Mouse (Mus musculus) G1E-ER4 (cell line): ENCODE data around the gene Mrc1. TPM values are rescaled to one million over a fixed set of nuclear protein-coding genes. Genes with fewer than 3 reads are reported as not detected.

Experiments
- GATA1 ChIP-seq: IDR thresholded peaks from one replicate; pipeline ENCODE4 v1.8.0; 2012; ENCODE audit warnings: low read length, inconsistent platforms
- polyA plus RNA-seq: library from polyadenylated mRNA; stranded (reverse); fragments of >175 nt; gene quantifications from 2 replicates; pipeline ENCODE4 v1.2.3, GENCODE M21; 2012

Mrc1 gene
- polyA plus RNA-seq, 1 experiment = not detected

DNA sequence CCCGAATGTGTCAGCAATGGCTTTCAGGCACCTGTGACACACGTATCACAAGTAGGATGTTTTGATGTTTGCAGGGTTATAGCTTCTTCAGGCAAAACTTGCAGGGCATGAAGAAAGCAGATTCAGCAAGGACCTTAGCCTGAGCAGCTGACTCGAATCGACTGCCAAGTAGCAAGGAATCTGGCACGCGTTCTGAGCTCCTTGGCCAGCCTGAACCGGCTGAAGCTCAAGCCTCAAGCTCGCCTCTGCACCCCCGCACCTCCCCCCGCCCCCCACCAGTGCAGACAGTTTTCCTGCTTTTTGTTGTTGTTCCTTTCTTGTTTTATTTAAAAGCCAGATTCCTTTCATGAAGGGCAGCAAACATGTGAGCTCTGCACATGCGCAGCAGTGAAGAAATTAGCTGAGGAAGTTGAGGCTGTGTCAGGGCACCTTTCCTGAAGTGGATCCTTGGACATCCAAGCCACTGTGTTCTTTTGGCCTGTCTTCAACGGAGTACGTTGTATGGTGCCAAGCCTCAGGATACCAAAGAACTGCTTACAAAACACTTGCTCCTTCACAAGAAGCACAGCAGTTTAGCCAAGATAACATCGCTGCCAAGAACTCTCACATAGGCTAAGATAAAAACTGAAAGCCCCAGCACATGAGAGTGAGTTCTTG, 112.6 kb downstream of the Mrc1 start:
- TF ChIP-seq GATA1 = no peak

DNA sequence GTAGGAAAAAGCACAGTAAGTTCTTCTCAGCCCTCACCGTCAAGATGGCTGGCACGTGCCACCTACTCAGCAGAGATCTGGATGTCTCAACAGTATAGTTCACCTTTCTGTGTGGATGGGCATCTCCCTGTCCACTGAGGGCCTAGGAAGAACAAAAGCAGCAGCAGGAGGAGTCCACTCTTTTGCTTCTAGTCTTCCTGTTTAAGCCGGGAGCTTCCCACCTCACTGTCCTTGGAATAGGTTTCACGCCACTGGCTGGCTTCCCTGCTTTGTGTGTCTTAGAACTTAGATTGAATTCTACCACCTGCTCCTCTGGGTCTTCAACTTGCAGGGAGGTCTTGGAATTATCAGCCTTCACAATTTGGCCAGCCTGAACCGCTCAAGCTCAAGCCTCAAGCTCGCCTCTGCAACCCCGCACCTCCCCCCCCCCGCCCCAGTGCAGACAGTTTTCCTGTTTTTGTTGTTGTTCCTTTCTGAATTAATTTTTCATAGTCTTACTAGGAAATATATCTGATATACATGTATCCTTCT, 113.2 kb downstream of the Mrc1 start:
- TF ChIP-seq GATA1 = no peak

Other genes starting within 250 kb of the Mrc1 start
- gene Hacd1, start 173.3 kb upstream of the Mrc1 start, polyA plus RNA-seq = 53.8 and 94.3 TPM in 2 replicates
- 30.9 and 37.3 TPM in 2 replicates for gene Stam, start 155.3 kb upstream of the Mrc1 start, polyA plus RNA-seq
- not detected in 2 replicates for gene Tmem236, start 54.9 kb upstream of the Mrc1 start, polyA plus RNA-seq
- gene Slc39a12, start 158.9 kb downstream of the Mrc1 start, polyA plus RNA-seq = not detected in 2 replicates